Mouse (Mus musculus): ENCODE results near the gene Soga1. TPM values are rescaled to one million over a fixed set of nuclear protein-coding genes. Genes with fewer than 3 reads are reported as not detected.
A peak's percentile ranks its signal among the peaks of the same experiment; 100 is the strongest.

Soga1 gene
- polyA plus RNA-seq, 1 experiment from 2014 or later = 5.4 TPM

DNA sequence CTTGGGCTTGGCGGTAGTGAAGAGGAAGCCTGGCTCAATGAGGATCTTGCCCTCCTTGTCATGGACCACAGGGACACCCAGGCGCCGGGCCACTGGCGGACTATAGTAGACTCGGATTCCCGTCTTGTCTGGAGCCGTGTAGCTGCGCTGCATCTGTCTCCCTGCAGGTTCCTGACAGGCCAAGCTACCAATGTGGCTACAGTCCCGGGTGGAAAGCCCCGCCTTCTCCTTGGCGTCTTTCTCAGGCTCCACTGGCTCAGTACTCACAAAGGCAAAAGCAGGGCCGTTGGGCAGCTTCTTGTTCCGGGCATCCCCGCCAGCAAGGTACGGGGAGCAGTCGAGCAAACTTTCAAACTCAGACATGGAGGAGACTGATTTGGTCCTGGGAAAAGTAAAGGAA, 57.9 kb downstream of the Soga1 start:
- Histone ChIP-seq H3K27me3 (ENCODE audit: control insufficient read depth, insufficient read depth, low read length) (no peaks in the 10 kb centered on the region), H3K27ac (replicated peaks; ENCODE audit: low read depth, low read length) (no peak overlapping the region), H3K4me1 (ENCODE audit: control insufficient read depth, insufficient read depth, low read length) (no peaks in the 10 kb centered on the region), H3K4me2 (ENCODE audit: low read depth, low read length) (no peak overlapping the region), H3K9ac (replicated peaks; ENCODE audit: low read length) (no peak overlapping the region), H3K4me3 (ENCODE audit: low read depth, low read length) (no peak overlapping the region), H3K9me3 (replicated peaks; ENCODE audit: control insufficient read depth, low read length) (no peaks in the 10 kb centered on the region), H3K36me3 (replicated peaks; ENCODE audit: control insufficient read depth, insufficient read depth, low read depth, low read length) (peaks cover 52% of the 10 kb centered on the region)
- DNase-seq (ENCODE audit: low spot score) = no peak
- ATAC-seq (replicated peaks; ENCODE audit: insufficient number of reproducible peaks, low FRiP score, low TSS enrichment, low read depth) = no peak
- 94% methylated on average over 16 of the region's 16 CpGs for WGBS

DNA sequence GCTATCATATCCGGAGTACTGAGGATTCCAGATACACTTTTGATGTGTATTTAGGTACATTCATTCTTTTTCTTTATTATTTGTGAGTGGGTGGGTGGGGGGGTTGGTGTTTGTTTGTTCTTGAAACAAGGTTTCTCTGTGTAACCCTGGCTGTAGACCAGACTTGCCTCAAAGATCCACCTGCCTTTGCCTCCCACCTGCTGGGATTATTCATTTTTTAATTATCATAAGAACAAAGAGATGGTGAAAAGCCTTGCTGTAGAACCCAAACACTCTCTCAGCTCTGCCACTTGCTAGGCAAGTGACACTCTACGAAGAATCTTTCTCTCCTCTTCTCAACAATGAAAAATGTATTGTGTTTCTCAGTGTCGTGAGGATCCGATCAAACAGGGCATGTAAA, 59.8 kb downstream of the Soga1 start:
- WGBS = 96% methylated on average over 4 of the region's 4 CpGs
- no peak overlapping the region for H3K9ac ChIP-seq (replicated peaks; ENCODE audit: low read length)
- ATAC-seq (replicated peaks; ENCODE audit: insufficient number of reproducible peaks, low FRiP score, low TSS enrichment, low read depth) = no peak

DNA sequence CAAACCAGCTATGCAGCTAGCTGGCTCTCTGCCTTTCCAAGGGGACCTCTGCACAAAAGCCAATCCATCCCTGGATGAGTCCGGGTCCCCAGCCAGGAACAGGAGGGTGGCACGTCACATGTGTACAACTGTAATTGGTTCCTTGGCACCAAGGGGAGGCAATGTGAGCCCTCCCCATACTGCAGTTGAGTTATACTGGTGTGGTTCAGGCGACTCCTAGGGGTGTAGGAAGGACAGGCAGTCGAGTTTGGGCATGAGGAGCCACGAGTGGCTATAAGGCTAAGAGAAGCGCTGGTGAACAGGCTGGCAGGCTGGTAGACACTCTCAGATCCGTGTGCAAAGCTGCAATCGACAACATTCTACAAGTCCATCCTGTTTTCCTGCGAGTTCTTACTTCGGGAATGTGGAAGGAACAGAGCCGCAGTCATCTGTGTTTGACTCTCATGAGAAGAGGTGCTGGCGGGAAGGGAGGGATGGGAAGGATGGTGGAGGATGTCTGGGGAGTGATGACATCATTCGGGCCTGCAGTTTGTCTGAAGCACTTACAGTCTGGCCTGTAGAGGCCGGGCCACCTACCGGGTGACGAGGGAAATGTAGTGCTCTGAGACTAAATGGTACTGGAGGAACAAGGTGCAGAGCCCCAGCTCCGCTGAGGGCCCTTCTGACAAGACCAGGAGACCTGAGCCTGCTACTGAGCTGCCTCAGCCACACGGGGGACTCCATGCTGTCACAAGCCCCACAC, 62.4 kb downstream of the Soga1 start:
- no peak for DNase-seq (ENCODE audit: low spot score)
- ATAC-seq (replicated peaks; ENCODE audit: insufficient number of reproducible peaks, low FRiP score, low TSS enrichment, low read depth) = no peak
- Histone ChIP-seq H3K9me3 (replicated peaks; ENCODE audit: control insufficient read depth, low read length) (no peaks in the 10 kb centered on the region), H3K27me3 (ENCODE audit: control insufficient read depth, insufficient read depth, low read length) (no peaks in the 10 kb centered on the region), H3K36me3 (replicated peaks; ENCODE audit: control insufficient read depth, insufficient read depth, low read depth, low read length) (peaks cover 29% of the 10 kb centered on the region), H3K4me3 (ENCODE audit: low read depth, low read length) (no peak overlapping the region), H3K9ac (replicated peaks; ENCODE audit: low read length) (no peak overlapping the region), H3K4me2 (ENCODE audit: low read depth, low read length) (no peak overlapping the region), H3K4me1 (ENCODE audit: control insufficient read depth, insufficient read depth, low read length) (no peaks in the 10 kb centered on the region), H3K27ac (replicated peaks; ENCODE audit: low read depth, low read length) (no peak overlapping the region)
- 88% methylated on average over 18 of the region's 18 CpGs for WGBS

More for the DNA sequence above, 59.8 kb downstream of the Soga1 start:
- no peaks in the 10 kb centered on the region for H3K27me3 ChIP-seq (ENCODE audit: control insufficient read depth, insufficient read depth, low read length)
- H3K4me1 ChIP-seq (ENCODE audit: control insufficient read depth, insufficient read depth, low read length) = no peaks in the 10 kb centered on the region
- DNase-seq (ENCODE audit: low spot score) = no peak
- no peak overlapping the region for H3K27ac ChIP-seq (replicated peaks; ENCODE audit: low read depth, low read length)
- H3K36me3 ChIP-seq (replicated peaks; ENCODE audit: control insufficient read depth, insufficient read depth, low read depth, low read length) = peaks cover 43% of the 10 kb centered on the region
- H3K9me3 ChIP-seq (replicated peaks; ENCODE audit: control insufficient read depth, low read length) = no peaks in the 10 kb centered on the region
- H3K4me3 ChIP-seq (ENCODE audit: low read depth, low read length) = no peak overlapping the region
- no peak overlapping the region for H3K4me2 ChIP-seq (ENCODE audit: low read depth, low read length)

DNA sequence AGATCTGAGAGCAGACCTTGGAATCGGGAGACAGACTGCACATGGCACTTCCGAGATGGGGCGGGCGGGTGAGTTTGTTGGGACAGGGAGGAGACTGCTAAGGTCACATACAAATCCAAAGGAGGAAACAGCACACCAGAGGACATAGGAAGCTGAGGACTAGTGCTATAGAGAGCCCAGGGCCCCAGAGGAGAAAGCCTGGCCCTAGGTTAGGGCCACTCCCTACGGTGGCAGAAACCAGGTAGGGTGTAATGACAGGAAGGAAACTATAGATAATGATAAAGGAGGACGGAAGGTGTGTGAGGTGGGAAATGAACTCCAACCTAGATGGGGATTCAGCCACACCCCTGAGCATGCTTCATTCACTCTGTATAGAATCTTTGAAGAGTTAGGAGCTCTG, 66.7 kb downstream of the Soga1 start:
- no peak for ATAC-seq (replicated peaks; ENCODE audit: insufficient number of reproducible peaks, low FRiP score, low TSS enrichment, low read depth)
- no peaks in the 10 kb centered on the region for H3K9me3 ChIP-seq (replicated peaks; ENCODE audit: control insufficient read depth, low read length)
- no peak for DNase-seq (ENCODE audit: low spot score)
- H3K4me3 ChIP-seq (ENCODE audit: low read depth, low read length) = no peak overlapping the region
- no peaks in the 10 kb centered on the region for H3K27me3 ChIP-seq (ENCODE audit: control insufficient read depth, insufficient read depth, low read length)
- peaks cover 9% of the 10 kb centered on the region for H3K36me3 ChIP-seq (replicated peaks; ENCODE audit: control insufficient read depth, insufficient read depth, low read depth, low read length)
- H3K27ac ChIP-seq (replicated peaks; ENCODE audit: low read depth, low read length) = no peak overlapping the region
- no peak overlapping the region for H3K9ac ChIP-seq (replicated peaks; ENCODE audit: low read length)
- H3K4me1 ChIP-seq (ENCODE audit: control insufficient read depth, insufficient read depth, low read length) = no peaks in the 10 kb centered on the region
- WGBS = 89% methylated on average over 6 of the region's 6 CpGs
- H3K4me2 ChIP-seq (ENCODE audit: low read depth, low read length) = no peak overlapping the region

DNA sequence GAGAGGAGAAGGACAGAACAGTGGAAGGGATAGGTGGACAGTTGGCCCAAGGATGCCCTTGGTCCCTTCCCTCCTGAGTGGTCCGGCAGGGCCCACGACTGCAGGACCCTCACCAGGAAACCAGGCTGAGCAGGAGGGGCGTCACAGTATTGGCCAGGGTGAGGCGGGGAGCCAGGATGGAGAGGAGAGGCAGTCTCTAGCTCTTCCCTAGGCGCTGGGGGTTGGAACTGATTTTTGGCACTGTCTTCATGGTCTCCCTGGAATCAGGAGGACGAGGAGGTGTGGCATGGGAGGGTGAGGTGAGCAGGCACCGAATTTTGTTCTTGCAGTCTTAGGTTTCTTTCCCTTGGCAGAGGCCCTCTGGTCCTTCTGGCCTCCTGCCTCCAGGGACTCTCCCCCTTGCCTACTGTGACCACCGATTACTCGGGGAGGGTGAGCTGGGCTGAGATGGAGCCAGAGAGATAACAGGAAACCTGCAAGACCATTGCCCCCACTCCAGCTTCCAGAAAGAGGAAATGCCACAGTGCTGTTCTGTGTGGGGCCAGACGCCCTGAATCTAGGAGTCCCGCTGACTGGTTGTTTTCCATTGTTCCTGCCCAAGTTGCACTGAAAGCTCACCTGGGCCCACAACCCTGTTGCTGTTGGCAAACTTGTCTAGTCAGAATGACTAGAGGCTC, 68.3 kb downstream of the Soga1 start:
- no peak for DNase-seq (ENCODE audit: low spot score)
- no peak overlapping the region for H3K4me3 ChIP-seq (ENCODE audit: low read depth, low read length)
- H3K9me3 ChIP-seq (replicated peaks; ENCODE audit: control insufficient read depth, low read length) = no peaks in the 10 kb centered on the region
- WGBS = 52% methylated on average over 11 of the region's 11 CpGs
- no peak for ATAC-seq (replicated peaks; ENCODE audit: insufficient number of reproducible peaks, low FRiP score, low TSS enrichment, low read depth)
- no peaks in the 10 kb centered on the region; the same call in none of the 2 replicates for H3K36me3 ChIP-seq (replicated peaks; ENCODE audit: control insufficient read depth, insufficient read depth, low read depth, low read length)
- H3K27me3 ChIP-seq (ENCODE audit: control insufficient read depth, insufficient read depth, low read length) = no peaks in the 10 kb centered on the region
- H3K4me1 ChIP-seq (ENCODE audit: control insufficient read depth, insufficient read depth, low read length) = no peaks in the 10 kb centered on the region; the same call in 1 of the 2 replicates
- no peak overlapping the region for H3K27ac ChIP-seq (replicated peaks; ENCODE audit: low read depth, low read length)
- H3K9ac ChIP-seq (replicated peaks; ENCODE audit: low read length) = no peak overlapping the region
- H3K4me2 ChIP-seq (ENCODE audit: low read depth, low read length) = no peak overlapping the region

DNA sequence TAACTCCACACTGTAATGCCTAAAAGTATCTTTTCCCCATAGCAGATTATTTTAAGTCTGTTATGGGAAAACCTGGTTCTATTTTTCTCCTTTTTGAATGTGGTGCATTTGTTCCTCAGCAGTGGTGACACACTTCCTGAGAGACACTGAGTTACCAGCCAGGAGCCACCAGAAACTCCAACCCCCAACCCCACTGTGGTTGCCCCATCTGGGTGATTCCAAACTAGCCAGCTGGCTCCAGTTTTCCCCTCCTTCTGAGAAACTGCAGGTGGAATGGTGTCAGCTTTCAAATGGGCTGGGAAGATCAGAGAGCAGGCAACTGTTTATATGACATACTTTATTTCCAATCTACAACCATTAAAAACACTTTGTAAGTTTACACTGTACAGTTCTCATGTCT, 68.9 kb downstream of the Soga1 start:
- H3K36me3 ChIP-seq (replicated peaks; ENCODE audit: control insufficient read depth, insufficient read depth, low read depth, low read length) = no peaks in the 10 kb centered on the region; the same call in 1 of the 2 replicates
- no peak for ATAC-seq (replicated peaks; ENCODE audit: insufficient number of reproducible peaks, low FRiP score, low TSS enrichment, low read depth)
- DNase-seq (ENCODE audit: low spot score) = peak; percentile 48
- H3K27ac ChIP-seq (replicated peaks; ENCODE audit: low read depth, low read length) = no peak overlapping the region
- H3K27me3 ChIP-seq (ENCODE audit: control insufficient read depth, insufficient read depth, low read length) = no peaks in the 10 kb centered on the region
- H3K4me2 ChIP-seq (ENCODE audit: low read depth, low read length) = no peak overlapping the region
- H3K4me3 ChIP-seq (ENCODE audit: low read depth, low read length) = no peak overlapping the region
- no peaks in the 10 kb centered on the region for H3K9me3 ChIP-seq (replicated peaks; ENCODE audit: control insufficient read depth, low read length)
- no peak overlapping the region for H3K9ac ChIP-seq (replicated peaks; ENCODE audit: low read length)
- no peaks in the 10 kb centered on the region; the same call in 1 of the 2 replicates for H3K4me1 ChIP-seq (ENCODE audit: control insufficient read depth, insufficient read depth, low read length)

DNA sequence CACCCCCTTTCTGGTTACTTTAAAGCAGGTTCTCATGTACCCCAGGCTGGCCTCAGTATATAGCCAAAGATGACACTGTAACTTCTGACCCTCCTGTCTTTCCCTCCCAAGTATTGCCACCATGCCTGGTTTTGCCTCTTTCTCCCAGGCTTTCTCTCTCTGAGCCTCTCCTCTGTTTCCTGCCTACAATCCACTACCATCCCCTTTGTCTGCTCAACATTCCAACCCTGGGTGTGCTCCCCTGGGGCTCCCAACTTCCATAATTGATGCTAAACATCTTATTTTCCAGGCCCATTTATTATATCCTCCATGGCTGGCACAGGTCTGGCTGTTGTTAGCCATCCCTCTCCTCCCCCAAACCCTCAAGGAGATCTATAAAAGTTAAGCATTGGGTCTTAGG, 70.5 kb downstream of the Soga1 start:
- H3K9ac ChIP-seq (replicated peaks; ENCODE audit: low read length) = no peak overlapping the region
- no peaks in the 10 kb centered on the region for H3K27me3 ChIP-seq (ENCODE audit: control insufficient read depth, insufficient read depth, low read length)
- H3K36me3 ChIP-seq (replicated peaks; ENCODE audit: control insufficient read depth, insufficient read depth, low read depth, low read length) = no peaks in the 10 kb centered on the region; the same call in 1 of the 2 replicates
- no peaks in the 10 kb centered on the region for H3K9me3 ChIP-seq (replicated peaks; ENCODE audit: control insufficient read depth, low read length)
- no peak for DNase-seq (ENCODE audit: low spot score)
- no peak overlapping the region for H3K27ac ChIP-seq (replicated peaks; ENCODE audit: low read depth, low read length)
- no peaks in the 10 kb centered on the region; the same call in 1 of the 2 replicates for H3K4me1 ChIP-seq (ENCODE audit: control insufficient read depth, insufficient read depth, low read length)
- ATAC-seq (replicated peaks; ENCODE audit: insufficient number of reproducible peaks, low FRiP score, low TSS enrichment, low read depth) = no peak
- no peak overlapping the region for H3K4me2 ChIP-seq (ENCODE audit: low read depth, low read length)
- no peak overlapping the region for H3K4me3 ChIP-seq (ENCODE audit: low read depth, low read length)

DNA sequence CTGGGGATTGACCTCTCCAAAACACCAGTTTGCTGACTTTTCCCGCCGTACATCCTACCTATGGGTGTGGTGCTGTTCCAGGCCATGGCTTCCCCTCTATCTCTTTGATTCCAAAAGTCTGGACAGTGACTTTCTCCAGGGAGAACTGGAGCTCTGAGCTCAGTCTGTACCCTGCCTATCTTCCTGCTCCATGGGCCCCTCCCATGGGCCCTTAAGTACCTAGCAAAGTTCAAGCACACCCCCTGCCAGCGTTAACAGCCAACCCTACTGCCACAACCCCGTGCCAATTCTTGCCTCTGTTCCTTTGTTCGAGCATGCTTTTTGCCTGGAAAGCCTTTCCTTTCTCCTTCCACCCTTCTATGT, 71.8 kb downstream of the Soga1 start:
- H3K36me3 ChIP-seq (replicated peaks; ENCODE audit: control insufficient read depth, insufficient read depth, low read depth, low read length) = no peaks in the 10 kb centered on the region; the same call in 1 of the 2 replicates
- H3K27me3 ChIP-seq (ENCODE audit: control insufficient read depth, insufficient read depth, low read length) = no peaks in the 10 kb centered on the region
- H3K4me3 ChIP-seq (ENCODE audit: low read depth, low read length) = peak overlapping the region; percentile 80
- peak overlapping the region; percentile 72 for H3K9ac ChIP-seq (replicated peaks; ENCODE audit: low read length)
- no peaks in the 10 kb centered on the region for H3K9me3 ChIP-seq (replicated peaks; ENCODE audit: control insufficient read depth, low read length)
- WGBS = 31% methylated on average over 5 of the region's 5 CpGs
- no peak; the same call in 1 of the 2 replicates for ATAC-seq (replicated peaks; ENCODE audit: insufficient number of reproducible peaks, low FRiP score, low TSS enrichment, low read depth)
- peak overlapping the region; percentile 66 for H3K4me2 ChIP-seq (ENCODE audit: low read depth, low read length)
- no peaks in the 10 kb centered on the region; the same call in 1 of the 2 replicates for H3K4me1 ChIP-seq (ENCODE audit: control insufficient read depth, insufficient read depth, low read length)
- DNase-seq (ENCODE audit: low spot score) = no peak
- peak overlapping the region; percentile 43; the same call in 1 of the 2 replicates for H3K27ac ChIP-seq (replicated peaks; ENCODE audit: low read depth, low read length)

Measured in embryonic facial prominence, embryonic 11.5 days (tissue).